23 mouse cellular contexts compared by ENCODE assay signal in the genomic region with DNA sequence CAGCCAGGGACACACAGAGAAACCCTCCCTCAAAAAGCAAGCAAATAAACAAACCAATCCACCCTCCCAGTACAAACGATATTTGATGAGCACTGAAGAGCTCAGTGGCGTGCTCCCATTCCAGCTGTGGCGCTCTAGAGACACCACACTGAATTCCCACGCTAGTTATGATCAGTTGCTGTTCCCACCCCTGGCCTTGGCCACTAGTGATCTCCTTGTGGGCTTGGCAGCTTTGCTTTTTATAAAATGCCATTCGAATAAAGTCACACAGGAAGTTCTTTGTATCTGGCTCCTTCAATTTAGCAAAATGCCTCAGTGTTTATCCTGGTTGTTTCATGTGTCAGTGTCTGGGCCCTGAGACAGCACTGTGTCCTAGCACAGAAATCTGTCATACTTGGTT. TPM values are rescaled to one million over a fixed set of nuclear protein-coding genes. Genes with fewer than 3 reads are reported as not detected.
DNase-seq lines count a peak whose midpoint lies in the region.
"Had no signal": no experiment of that assay in that cellular context is flagged by ENCODE, and none has a peak within 500 bp of the region (broad histone marks: within the 10 kb centered on the region; RNA-seq: fewer than 3 reads in every experiment).

No protein-coding gene starts in this region.

- H3K27me3 ChIP-seq in limb, embryonic 10.5 days (ENCODE audit: low read depth, poor library complexity, severe bottlenecking), result 0 out of 2 replicates have a peak, but pooled peaks cover 4% of the 10 kb centered on the region
- H3K27me3 ChIP-seq: CH12.LX; forebrain, embryonic 15.5 days; liver, embryonic 15.5 days; neural tube, embryonic 13.5 days had no signal

- 81% methylated on average over 5 of the region's 5 CpGs for WGBS in limb, embryonic 10.5 days

- no peaks in the 10 kb centered on the region for H3K9me3 ChIP-seq in limb, embryonic 10.5 days (replicated peaks)
- H3K9me3 ChIP-seq: forebrain, embryonic 15.5 days; liver, embryonic 15.5 days; neural tube, embryonic 13.5 days had no signal

- H3K36me3 ChIP-seq in limb, embryonic 10.5 days, result no peaks in the 10 kb centered on the region
- H3K36me3 ChIP-seq: forebrain, embryonic 15.5 days; liver, embryonic 15.5 days; neural tube, embryonic 13.5 days had no signal

- H3K4me1 ChIP-seq in limb, embryonic 10.5 days, result no peaks in the 10 kb centered on the region
- H3K4me1 ChIP-seq: liver, embryonic 15.5 days; neural tube, embryonic 13.5 days had no signal

- no peak overlapping the region for H3K4me3 ChIP-seq in limb, embryonic 10.5 days
- H3K4me3 ChIP-seq: forebrain, embryonic 15.5 days; left cerebral cortex, adult 2 months; liver, embryonic 15.5 days; neural tube, embryonic 13.5 days had no signal

- no peak overlapping the region for H3K27ac ChIP-seq in limb, embryonic 10.5 days
- H3K27ac ChIP-seq: forebrain, embryonic 15.5 days; hindbrain, postnatal 0 days; left cerebral cortex, adult 2 months; liver, embryonic 15.5 days; neural tube, embryonic 13.5 days; stomach, postnatal 0 days had no signal

- DNase-seq in adrenal gland, adult 2 months, result peak; percentile 59
- DNase-seq in adrenal gland, postnatal 4 days (ENCODE audit: low spot score in 2 of 2), result no peak
- DNase-seq in heart, postnatal 10 days, result peak; percentile 6 to 13
- DNase-seq in heart, postnatal 25 days (ENCODE audit: low spot score), result no peak
- peak; percentile 11 for DNase-seq in lung, postnatal 10 days
- no peak for DNase-seq in lung, postnatal 25 days (ENCODE audit: low spot score)
- DNase-seq in skeletal muscle tissue, adult 2 months (ENCODE audit: low read depth, low spot score), result peak; percentile 27
- DNase-seq in limb, embryonic 10.5 days (ENCODE audit: low spot score), result no peak
- DNase-seq: cerebellum, adult 11 months; cerebellum, postnatal 25 days; heart, postnatal 14 days; kidney, adult 11 months; kidney, postnatal 10 days; thymus, postnatal 36 days had no signal

- intact Hi-C loops in heart, postnatal 10 days (cut with DNase I), result no loop called here
- intact Hi-C loops in heart, postnatal 25 days (cut with DNase I), result no loop called here

RNA-seq across cellular contexts. Expression of gene Map2, which starts 6.4 kb away (rescaled TPM):
- 10 to 100 TPM; 21.8 to 32.7 TPM for total RNA-seq in adrenal gland, adult 2 months (2021)
- 5.6 and 7.4 TPM in 2 replicates for polyA plus RNA-seq in adrenal gland, adult 2 months (2012; rRNA removed)
- 10 to 100 TPM; 33.6 to 39.3 TPM for total RNA-seq in adrenal gland, postnatal 4 days (2021)
- 1 to 10 TPM; 5.5 to 5.8 TPM for total RNA-seq in heart, postnatal 10 days (2021)
- 1 to 10 TPM; 3.2 to 3.3 TPM for total RNA-seq in heart, postnatal 25 days (2021)
- 11.2 and 14.8 TPM in 2 replicates for polyA plus RNA-seq in limb, embryonic 10.5 days (2016; fragmentation: Nextera tagmentation; extraction: Ambion mirVana)
- total RNA-seq: granulocyte monocyte progenitor cell, adult 5-6 weeks; megakaryocyte-erythroid progenitor cell, adult 5-6 weeks had no signal

Comparison
In these comparisons a context has a peak if more than half of its experiments do, and no peak if none do; other contexts are left out.
1. DNase-seq: peak in adrenal gland, adult 2 months (single experiment), heart, postnatal 10 days (2 of 2), lung, postnatal 10 days (single experiment) and skeletal muscle tissue, adult 2 months (single experiment); none in adrenal gland, postnatal 4 days (0 of 2), heart, postnatal 25 days (single experiment), lung, postnatal 25 days (single experiment) and limb, embryonic 10.5 days (single experiment).